Mouse (Mus musculus): ENCODE measurements around the gene Ugt1a2.
"Not testable (repeated sequence)": the region's sequence is repeated elsewhere in the genome, so short reads cannot be mapped to it uniquely, and the experiment has no call there.

The Ugt1a2 gene

GRCm38 (mm10) chr1:88200456-88200855 lies at the start of gene Ugt1a2:
Gene Ugt1a2, plus strand, starts transcription at chr1:88200601.
- no peak for DNase-seq

GRCm38 (mm10) chr1:88158430-88158829 lies 42.0 kb upstream of the Ugt1a2 start:
- no peak for DNase-seq

- no peak for DNase-seq
These were observed 34.7 kb upstream of the Ugt1a2 start, which contains the start of gene Ugt1a5 for GRCm38 (mm10) chr1:88165711-88166110. Gene Ugt1a5, plus strand, starts transcription at chr1:88166012.

GRCm38 (mm10) chr1:88172190-88172589 lies 28.2 kb upstream of the Ugt1a2 start:
- not testable (repeated sequence) for DNase-seq

- DNase-seq = no peak
These were observed 20.7 kb upstream of the Ugt1a2 start for GRCm38 (mm10) chr1:88179657-88180056.

GRCm38 (mm10) chr1:88186325-88186935 lies 14.0 kb upstream of the Ugt1a2 start:
- DNase-seq = no peak

- DNase-seq = no peak
These were observed 8.3 kb upstream of the Ugt1a2 start for GRCm38 (mm10) chr1:88192136-88192535.

GRCm38 (mm10) chr1:88195687-88196086 lies 4.7 kb upstream of the Ugt1a2 start:
- DNase-seq = no peak

- DNase-seq = no peak
These were observed 3.0 kb upstream of the Ugt1a2 start for GRCm38 (mm10) chr1:88197443-88197842.

- DNase-seq = no peak
These were observed 405 bp upstream of the Ugt1a2 start for GRCm38 (mm10) chr1:88199996-88200395.

- peak; percentile 86 for DNase-seq
These were observed 5.0 kb downstream of the Ugt1a2 start, which contains the start of gene Dnajb3 for GRCm38 (mm10) chr1:88205294-88205922. Gene Dnajb3, minus strand, starts transcription at chr1:88205782.

- DNase-seq = no peak
These were observed 6.6 kb downstream of the Ugt1a2 start for GRCm38 (mm10) chr1:88206843-88207479.

GRCm38 (mm10) chr1:88211812-88212211 lies 11.4 kb downstream of the Ugt1a2 start, which contains the start of gene Ugt1a1:
Gene Ugt1a1, plus strand, starts transcription at chr1:88211959.
- DNase-seq = no peak

GRCm38 (mm10) chr1:88212341-88213045 lies 12.1 kb downstream of the Ugt1a2 start:
- no peak for DNase-seq

GRCm38 (mm10) chr1:88213061-88213460 lies 12.7 kb downstream of the Ugt1a2 start:
- DNase-seq = no peak

- DNase-seq = no peak
These were observed 13.5 kb downstream of the Ugt1a2 start for GRCm38 (mm10) chr1:88213766-88214461.

- DNase-seq = no peak
These were observed 14.1 kb downstream of the Ugt1a2 start for GRCm38 (mm10) chr1:88214462-88214952.

- no peak for DNase-seq
These were observed 15.3 kb downstream of the Ugt1a2 start for GRCm38 (mm10) chr1:88215466-88216380.

GRCm38 (mm10) chr1:88216551-88216950 lies 16.1 kb downstream of the Ugt1a2 start:
- no peak for DNase-seq

- no peak for DNase-seq
These were observed 16.7 kb downstream of the Ugt1a2 start for GRCm38 (mm10) chr1:88217144-88217543.

- no peak for DNase-seq
These were observed 17.2 kb downstream of the Ugt1a2 start for GRCm38 (mm10) chr1:88217576-88217975.

Data from thymus, postnatal 25 days (tissue).